Mouse (Mus musculus) c-Kit-positive CD71-positive TER-119-positive erythroid progenitor cells, embryonic 14.5 days (primary cell): ENCODE measurements around the gene Zfp981.
"Not testable (repeated sequence)": the region's sequence is repeated elsewhere in the genome, so short reads cannot be mapped to it uniquely, and the experiment has no call there.

ENCODE experiments used
- DNase-seq: peaks from one replicate; pipeline ENCODE4 v3.0.0-alpha.2; 2013; ENCODE audit warnings: low spot score

Gene Zfp981

GRCm38 (mm10) chr4:146485183-146485939 lies 16.5 kb upstream of the Zfp981 start:
- not testable (repeated sequence) for DNase-seq

- not testable (repeated sequence) for DNase-seq
Measured at GRCm38 (mm10) chr4:146486753-146487152, 15.1 kb upstream of the Zfp981 start.

- DNase-seq, result not testable (repeated sequence)
Measured at GRCm38 (mm10) chr4:146489196-146489595, 12.6 kb upstream of the Zfp981 start.

DNA sequence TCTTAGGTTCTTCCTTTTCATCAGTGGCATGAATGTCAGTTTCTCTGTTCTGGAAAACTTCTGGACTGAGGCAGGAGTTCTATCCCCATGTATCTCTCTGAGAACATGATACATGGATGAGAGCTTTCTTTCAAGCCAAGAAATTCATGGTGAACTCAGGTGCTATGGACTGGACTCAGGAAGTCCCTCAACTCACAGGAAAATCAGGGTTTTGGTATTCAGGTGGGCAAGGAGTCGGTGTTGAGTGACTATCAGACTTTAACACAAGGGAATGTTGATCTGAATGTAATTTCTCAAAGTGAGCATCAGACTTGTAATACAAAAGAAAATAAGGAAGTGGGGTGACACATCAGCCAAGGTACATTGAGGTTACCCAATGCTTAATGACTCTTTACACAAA lies 9.8 kb upstream of the Zfp981 start:
- DNase-seq, result not testable (repeated sequence)

- no peak for DNase-seq
Measured at GRCm38 (mm10) chr4:146492439-146492838, 9.4 kb upstream of the Zfp981 start.

DNA sequence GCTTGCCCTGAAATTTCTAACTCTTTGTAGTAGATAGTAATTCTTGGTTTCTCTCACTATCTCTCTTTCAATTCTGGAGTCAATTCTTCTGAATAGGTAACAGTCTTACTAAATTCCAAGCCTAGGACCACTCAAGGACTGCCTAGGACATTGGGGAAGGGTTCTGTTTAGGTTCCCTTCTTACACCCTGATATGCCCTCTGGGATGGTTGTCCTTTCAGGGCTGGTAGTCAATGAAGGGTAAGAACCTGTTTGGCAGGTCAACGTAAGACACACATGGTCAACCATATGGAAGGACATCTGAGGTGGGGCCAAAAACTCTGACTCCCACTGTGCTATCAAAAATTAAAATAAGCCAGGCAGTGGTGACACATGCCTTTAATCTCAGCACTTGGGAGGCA lies 9.0 kb upstream of the Zfp981 start:
- DNase-seq, result no peak

GRCm38 (mm10) chr4:146493319-146493907 lies 8.4 kb upstream of the Zfp981 start:
- DNase-seq, result not testable (repeated sequence)

- no peak for DNase-seq
Measured at GRCm38 (mm10) chr4:146494980-146495379, 6.8 kb upstream of the Zfp981 start.

DNA sequence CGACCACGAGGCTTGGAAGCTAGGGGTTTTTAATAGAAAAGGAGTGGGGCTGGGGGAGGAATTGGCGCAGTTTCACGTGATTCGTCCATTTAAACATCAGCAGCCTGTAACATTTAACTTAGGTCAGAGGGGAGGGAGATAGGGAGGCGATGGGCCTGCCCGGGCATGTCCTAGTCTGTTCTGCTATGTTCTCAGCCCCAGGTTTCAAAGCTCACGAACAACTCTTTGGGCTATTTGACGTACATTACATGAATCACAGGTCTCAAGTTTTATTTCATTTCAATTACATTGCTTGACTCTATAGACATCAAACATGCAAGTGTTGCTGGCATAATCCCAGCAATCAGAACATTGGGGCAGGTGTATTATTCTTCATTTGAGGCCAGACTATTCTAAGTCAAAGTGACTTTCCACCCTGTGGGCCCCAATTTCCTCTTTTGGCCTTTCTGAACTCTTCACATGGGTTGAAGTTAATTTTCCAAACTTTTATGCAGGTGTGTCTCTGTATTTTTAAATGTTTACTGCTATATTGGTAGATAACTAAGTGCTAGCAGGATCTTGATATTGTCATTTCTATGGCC lies 4.0 kb upstream of the Zfp981 start:
- not testable (repeated sequence) for DNase-seq

GRCm38 (mm10) chr4:146509029-146509428 lies 7.2 kb downstream of the Zfp981 start:
- not testable (repeated sequence) for DNase-seq

DNA sequence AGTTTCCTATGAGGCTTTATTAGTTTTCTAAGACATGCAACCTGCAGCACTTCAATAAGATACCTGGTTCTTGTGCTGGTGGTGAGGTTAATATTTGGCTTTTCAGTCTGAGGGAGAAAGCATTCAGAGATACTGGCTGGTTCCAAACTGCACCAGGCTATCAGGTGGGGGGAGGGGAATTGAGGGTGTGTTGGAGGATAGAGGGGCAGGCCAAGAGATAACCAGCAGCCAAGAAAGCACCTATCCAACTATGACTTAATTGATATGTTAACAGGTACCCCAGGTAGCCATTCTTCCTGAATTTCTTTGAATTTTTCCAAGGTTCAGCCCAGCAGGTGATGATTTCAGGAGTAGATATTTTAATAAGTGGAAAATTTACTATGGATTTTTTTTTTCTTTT lies 10.0 kb downstream of the Zfp981 start:
- DNase-seq, result not testable (repeated sequence)

GRCm38 (mm10) chr4:146516474-146516873 lies 14.6 kb downstream of the Zfp981 start:
- no peak for DNase-seq

DNA sequence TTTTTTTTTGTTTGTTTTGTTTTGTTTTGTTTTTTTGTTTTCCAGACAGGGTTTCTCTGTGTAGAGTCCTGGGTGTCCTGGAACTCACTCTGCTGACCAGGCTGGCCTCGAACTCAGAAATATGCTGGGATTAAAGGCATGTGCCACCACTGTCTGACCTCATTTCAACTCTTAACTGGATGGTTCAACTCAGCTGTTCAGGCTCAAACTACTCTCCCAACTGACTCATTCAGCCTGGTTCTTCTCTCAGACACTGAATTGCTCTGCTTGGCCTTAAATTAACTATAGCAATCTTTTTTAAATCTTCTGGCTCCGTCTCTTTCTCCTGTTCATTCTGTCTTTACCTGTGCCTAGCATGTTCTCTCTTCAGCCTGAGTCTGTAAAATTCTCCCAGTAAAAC lies 15.3 kb downstream of the Zfp981 start:
- DNase-seq, result not testable (repeated sequence)

DNA sequence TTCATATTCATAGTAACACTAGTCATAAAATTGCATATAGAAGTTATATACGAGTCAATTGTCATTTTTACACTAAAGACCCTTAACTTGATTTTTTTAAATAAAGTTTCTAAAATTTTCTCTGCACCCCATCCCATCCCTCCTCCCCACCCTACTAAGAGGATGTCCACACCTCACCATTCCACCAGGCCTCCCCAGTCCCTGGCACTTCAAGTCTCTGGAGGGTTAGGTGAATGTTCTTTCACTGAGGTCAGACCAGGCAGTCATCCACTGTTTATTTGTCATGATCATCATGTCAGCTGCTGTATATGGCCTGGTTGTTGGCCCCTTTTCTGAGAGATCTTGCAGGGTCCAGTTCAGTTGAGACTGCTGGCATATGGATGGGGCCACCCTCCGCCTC lies 18.9 kb downstream of the Zfp981 start:
- DNase-seq, result no peak

DNA sequence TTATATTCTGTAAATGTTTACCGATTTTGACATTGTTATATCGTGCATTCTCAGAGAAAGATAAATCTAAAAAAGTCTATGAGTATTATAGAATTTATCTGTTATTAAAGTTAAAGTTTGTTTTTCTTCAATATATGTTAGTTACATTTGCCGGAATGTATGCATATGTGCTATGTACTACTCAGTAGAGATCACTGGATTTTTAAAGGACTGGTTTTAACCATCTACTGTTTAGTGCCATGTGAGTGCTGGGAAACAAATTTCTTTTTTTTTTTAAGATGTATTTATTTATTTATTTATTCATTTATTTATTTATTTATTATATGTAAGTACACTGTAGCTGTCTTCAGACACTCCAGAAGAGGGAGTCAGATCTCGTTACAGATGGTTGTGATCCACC lies 32.7 kb downstream of the Zfp981 start:
- no peak for DNase-seq

- no peak for DNase-seq
Measured at GRCm38 (mm10) chr4:146535883-146536282, 34.1 kb downstream of the Zfp981 start.

GRCm38 (mm10) chr4:146579905-146580873 lies 78.4 kb downstream of the Zfp981 start:
- DNase-seq, result not testable (repeated sequence)
